Mouse (Mus musculus) hindbrain, postnatal 0 days (tissue): Measurements from ENCODE around the gene Exoc6. TPM values are rescaled to one million over a fixed set of nuclear protein-coding genes. Genes with fewer than 3 reads are reported as not detected.
"Not testable (repeated sequence)": the region's sequence is repeated elsewhere in the genome, so short reads cannot be mapped to it uniquely, and the experiment has no call there.

Experiments
- ATAC-seq: fragments of 200-750 bp; cut with Nextera tagmentation; 2 replicates; pipeline ENCODE4 v1.8.0; 2017; ENCODE audit warnings: mild to moderate bottlenecking, moderate TSS enrichment, moderate library complexity
- DNase-seq: peaks from one replicate; pipeline ENCODE4 v3.0.0-alpha.2; 2015; ENCODE audit warnings: low spot score
- H3K27ac ChIP-seq: fragments of 300-500 bp; sonication (generic); 2 replicates; pipeline ENCODE4 v1.5.1; 2014; ENCODE audit warnings: mild to moderate bottlenecking
- H3K27me3 ChIP-seq: fragments of 300-500 bp; sonication (generic); 2 replicates; pipeline ENCODE4 v1.6.1; 2014; ENCODE audit warnings: low read length, mixed read lengths; ENCODE audit not compliant: insufficient read depth
- H3K36me3 ChIP-seq: fragments of 300-500 bp; sonication (generic); 2 replicates; pipeline ENCODE4 v1.6.1; 2014; ENCODE audit warnings: low read length, mixed read lengths; ENCODE audit not compliant: insufficient read depth
- H3K4me1 ChIP-seq: fragments of 300-500 bp; sonication (generic); 2 replicates; pipeline ENCODE4 v1.6.1; 2014; ENCODE audit warnings: antibody characterized with exemption, low read length, mixed read lengths; ENCODE audit not compliant: insufficient read depth
- H3K4me2 ChIP-seq: fragments of 300-500 bp; sonication (generic); 2 replicates; pipeline ENCODE4 v1.6.1; 2014; ENCODE audit warnings: low read depth, mild to moderate bottlenecking, low read length, moderate library complexity, mixed read lengths
- H3K4me3 ChIP-seq: fragments of 300-500 bp; sonication (generic); 2 replicates; pipeline ENCODE4 v1.5.1; 2014; ENCODE audit warnings: low read length
- H3K9ac ChIP-seq: fragments of 300-500 bp; sonication (generic); replicated peaks from 2 replicates; pipeline ENCODE4 v1.6.1; 2014; ENCODE audit warnings: mild to moderate bottlenecking, low read length, moderate library complexity, mixed read lengths
- H3K9me3 ChIP-seq: fragments of 300-500 bp; sonication (generic); 2 replicates; pipeline ENCODE4 v1.6.1; 2016; ENCODE audit warnings: low read length, mixed read lengths
- CTCF ChIP-seq: IDR thresholded peaks from 2 replicates; pipeline ENCODE4 v1.5.1; 2016; ENCODE audit warnings: antibody characterized with exemption, control low read depth, low read depth
- WGBS: fragments of 180-500 bp; shearing (Covaris S2); extraction: QIAGEN DNeasy Blood & Tissue Kit; methylation state at CpG from one replicate; pipeline ENCODE4 v1.1.7; 2014; 5-methylcytosine and 5-hydroxymethylcytosine counted together
- polyA plus RNA-seq: library from polyadenylated mRNA; unstranded; fragments of >200 nt; fragmentation: Nextera tagmentation; extraction: Ambion mirVana; gene quantifications from 2 replicates; pipeline ENCODE4 v1.2.1, GENCODE M21; 2015
- total RNA-seq: library from RNA; depleted of rRNA; stranded (reverse); fragments of >200 nt; gene quantifications from 2 replicates; pipeline ENCODE4 v1.2.3, GENCODE M21; 2014

The Exoc6 gene
- total and polyA plus RNA-seq, 2 experiments from 2014 or later, result 18.8 to 18.9 TPM

GRCm38 (mm10) chr19:37546776-37547175 lies 3.4 kb upstream of the Exoc6 start:
- DNase-seq (no peak), ATAC-seq (no peak)
- 0 out of 2 replicates have a peak, but pooled peaks cover 3% of the 10 kb centered on the region for H3K27me3 ChIP-seq
- WGBS, result 74% methylated on average over 4 of the region's 4 CpGs
- H3K4me2 ChIP-seq, result no peak overlapping the region
- TF ChIP-seq CTCF, result no peak
- H3K36me3 ChIP-seq, result no peaks in the 10 kb centered on the region
- no peak overlapping the region for H3K9ac ChIP-seq
- no peak overlapping the region for H3K27ac ChIP-seq
- no peaks in the 10 kb centered on the region for H3K4me1 ChIP-seq
- no peaks in the 10 kb centered on the region for H3K9me3 ChIP-seq
- H3K4me3 ChIP-seq, result no peak overlapping the region

GRCm38 (mm10) chr19:37551040-37551566 lies 885 bp downstream of the Exoc6 start:
- Histone ChIP-seq H3K27ac (peak overlapping the region; percentile 86; the same call in 1 of the 2 replicates), H3K36me3 (no peaks in the 10 kb centered on the region), H3K4me3 (peak overlapping the region; percentile 92), H3K27me3 (0 out of 2 replicates have a peak, but pooled peaks cover 3% of the 10 kb centered on the region), H3K4me1 (no peaks in the 10 kb centered on the region), H3K9ac (peak overlapping the region; percentile 86), H3K9me3 (no peaks in the 10 kb centered on the region), H3K4me2 (peak overlapping the region; percentile 81)
- TF ChIP-seq CTCF, result no peak
- 14% methylated on average over 8 of the region's 8 CpGs for WGBS
- DNase-seq (no peak), ATAC-seq (no peak)

- no peak for ATAC-seq
- Histone ChIP-seq H3K4me1 (no peaks in the 10 kb centered on the region), H3K36me3 (no peaks in the 10 kb centered on the region), H3K4me2 (no peak overlapping the region), H3K9ac (no peak overlapping the region), H3K4me3 (no peak overlapping the region), H3K9me3 (no peaks in the 10 kb centered on the region), H3K27ac (no peak overlapping the region), H3K27me3 (no peaks in the 10 kb centered on the region)
- 85% methylated on average over 11 of the region's 11 CpGs for WGBS
- DNase-seq, result no peak
- TF ChIP-seq CTCF, result no peak
Measured at GRCm38 (mm10) chr19:37553376-37554265, 3.4 kb downstream of the Exoc6 start.

- not testable (repeated sequence) for DNase-seq, H3K4me2 ChIP-seq, ATAC-seq, H3K36me3 ChIP-seq, H3K27me3 ChIP-seq, H3K9me3 ChIP-seq, H3K4me3 ChIP-seq, H3K27ac ChIP-seq, H3K9ac ChIP-seq, H3K4me1 ChIP-seq
- 86% methylated on average over 5 of the region's 5 CpGs for WGBS
Measured at GRCm38 (mm10) chr19:37554266-37554650, 4.0 kb downstream of the Exoc6 start.

GRCm38 (mm10) chr19:37555863-37556566 lies 5.8 kb downstream of the Exoc6 start:
- 92% methylated on average over 6 of the region's 6 CpGs for WGBS
- ATAC-seq, result no peak

GRCm38 (mm10) chr19:37557898-37558297 lies 7.7 kb downstream of the Exoc6 start:
- WGBS, result 69% methylated on average over 3 of the region's 3 CpGs

More at GRCm38 (mm10) chr19:37555863-37556566, 5.8 kb downstream of the Exoc6 start:
- DNase-seq, result no peak
- no peaks in the 10 kb centered on the region for H3K9me3 ChIP-seq
- H3K9ac ChIP-seq, result no peak overlapping the region
- H3K27ac ChIP-seq, result no peak overlapping the region
- H3K4me2 ChIP-seq, result no peak overlapping the region
- TF ChIP-seq CTCF, result no peak
- H3K4me1 ChIP-seq, result peaks cover 4% of the 10 kb centered on the region; the same call in 1 of the 2 replicates
- no peaks in the 10 kb centered on the region for H3K36me3 ChIP-seq
- H3K27me3 ChIP-seq, result no peaks in the 10 kb centered on the region
- no peak overlapping the region for H3K4me3 ChIP-seq

More at GRCm38 (mm10) chr19:37557898-37558297, 7.7 kb downstream of the Exoc6 start:
- TF ChIP-seq CTCF, result no peak
- DNase-seq (no peak), ATAC-seq (no peak)
- Histone ChIP-seq H3K27ac (no peak overlapping the region), H3K36me3 (no peaks in the 10 kb centered on the region), H3K9ac (no peak overlapping the region), H3K4me1 (peaks cover 4% of the 10 kb centered on the region; the same call in 1 of the 2 replicates), H3K4me3 (no peak overlapping the region), H3K9me3 (no peaks in the 10 kb centered on the region), H3K27me3 (no peaks in the 10 kb centered on the region), H3K4me2 (no peak overlapping the region)
